Mouse (Mus musculus) forebrain, embryonic 14.5 days (tissue): ENCODE data around the gene Rnf213. TPM values are rescaled to one million over a fixed set of nuclear protein-coding genes. Genes with fewer than 3 reads are reported as not detected.

Source experiments
- ATAC-seq: fragments of 200-750 bp; cut with Nextera tagmentation; 2 replicates; pipeline ENCODE4 v1.8.0; 2017; ENCODE audit warnings: mild to moderate bottlenecking, moderate library complexity
- DNase-seq: peaks from one replicate; pipeline ENCODE4 v3.0.0-alpha.2; 2015; ENCODE audit warnings: low spot score
- H3K27ac ChIP-seq: fragments of 300-500 bp; sonication (generic); 2 replicates; pipeline ENCODE4 v1.5.1; 2014; ENCODE audit warnings: low read depth, mild to moderate bottlenecking, control low read depth, low read length, moderate library complexity
- H3K27me3 ChIP-seq: fragments of 300-500 bp; sonication (generic); replicated peaks from 2 replicates; pipeline ENCODE4 v1.6.1; 2014; ENCODE audit warnings: low read length, control low read depth, mixed read lengths; ENCODE audit not compliant: control insufficient read depth, insufficient read depth
- H3K36me3 ChIP-seq: fragments of 300-500 bp; sonication (generic); 2 replicates; pipeline ENCODE4 v1.6.1; 2014; ENCODE audit warnings: low read length, control low read depth; ENCODE audit not compliant: control insufficient read depth, insufficient read depth
- H3K4me1 ChIP-seq: fragments of 300-500 bp; sonication (generic); 2 replicates; pipeline ENCODE4 v1.6.1; 2014; ENCODE audit warnings: antibody characterized with exemption, low read length, control low read depth; ENCODE audit not compliant: control insufficient read depth, insufficient read depth
- H3K4me2 ChIP-seq: fragments of 300-500 bp; sonication (generic); 2 replicates; pipeline ENCODE4 v1.6.1; 2014; ENCODE audit warnings: mild to moderate bottlenecking, control low read depth, low read length
- H3K4me3 ChIP-seq: fragments of 300-500 bp; sonication (generic); 2 replicates; pipeline ENCODE4 v1.5.1; 2014; ENCODE audit warnings: low read depth, low read length, control low read depth
- H3K9ac ChIP-seq: fragments of 300-500 bp; sonication (generic); 2 replicates; pipeline ENCODE4 v1.6.1; 2014; ENCODE audit warnings: mild to moderate bottlenecking, low read length, control low read depth, moderate library complexity
- H3K9me3 ChIP-seq: fragments of 300-500 bp; sonication (generic); replicated peaks from 2 replicates; pipeline ENCODE4 v1.6.1; 2016; ENCODE audit warnings: low read length, control low read depth, mixed read lengths; ENCODE audit not compliant: control insufficient read depth
- WGBS: fragments of 180-500 bp; shearing (Covaris S2); extraction: QIAGEN DNeasy Blood & Tissue Kit; methylation state at CpG from one replicate; pipeline ENCODE4 v1.1.7; 2014; 5-methylcytosine and 5-hydroxymethylcytosine counted together
- polyA plus RNA-seq: library from polyadenylated mRNA; unstranded; fragments of >200 nt; fragmentation: Nextera tagmentation; extraction: Ambion mirVana; gene quantifications from 2 replicates; pipeline ENCODE4 v1.2.1, GENCODE M21; 2014

Gene Rnf213
- polyA plus RNA-seq, 1 experiment from 2014 or later, result 1.5 TPM

DNA sequence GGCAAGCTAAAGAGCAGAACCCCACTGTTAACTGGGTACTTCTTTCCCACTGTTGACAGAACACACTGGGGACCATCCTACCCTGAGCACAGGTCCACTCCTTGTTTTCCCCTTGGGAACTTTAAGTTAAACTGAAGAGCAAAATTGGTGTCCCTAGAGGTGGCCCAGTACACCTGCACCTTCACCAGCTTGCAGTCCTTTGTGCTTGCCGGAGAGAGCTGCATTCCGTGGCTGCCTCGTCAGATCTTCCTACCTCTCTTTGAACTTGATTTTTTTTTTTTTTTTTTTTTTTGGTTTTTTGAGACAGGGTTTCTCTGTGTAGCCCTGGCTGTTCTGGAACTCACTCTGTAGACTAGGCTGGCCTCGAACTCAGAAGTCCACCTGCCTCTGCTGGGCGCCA, 27.5 kb downstream of the Rnf213 start:
- Histone ChIP-seq H3K4me3 (no peak overlapping the region), H3K9me3 (no peaks in the 10 kb centered on the region), H3K36me3 (no peaks in the 10 kb centered on the region), H3K27me3 (no peaks in the 10 kb centered on the region), H3K27ac (no peak overlapping the region), H3K9ac (no peak overlapping the region), H3K4me1 (no peaks in the 10 kb centered on the region), H3K4me2 (no peak overlapping the region)
- ATAC-seq (no peak), DNase-seq (no peak)
- 83% methylated on average over 5 of the region's 5 CpGs for WGBS

DNA sequence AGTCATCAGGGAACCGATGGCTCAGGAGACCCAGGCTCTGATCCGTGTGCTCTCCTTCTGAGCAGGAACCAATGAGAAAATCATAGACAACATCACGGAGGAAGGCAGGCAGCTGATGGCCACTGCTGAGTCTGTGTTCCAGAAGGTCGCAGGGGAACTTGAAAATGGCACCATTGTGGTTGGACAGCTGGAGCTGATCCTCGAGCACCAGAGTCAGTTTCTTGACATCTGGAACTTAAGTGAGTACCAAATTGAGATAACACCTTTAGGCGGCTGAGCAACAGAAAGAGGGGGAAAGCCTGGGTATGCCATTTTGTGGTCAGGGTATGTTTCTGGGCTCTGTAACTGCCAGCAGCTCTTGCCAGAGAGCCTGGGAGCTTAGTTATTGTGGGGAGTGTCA, 34.5 kb downstream of the Rnf213 start:
- no peak overlapping the region for H3K27ac ChIP-seq
- DNase-seq, result no peak
- H3K9ac ChIP-seq, result no peak overlapping the region
- no peaks in the 10 kb centered on the region for H3K4me1 ChIP-seq
- H3K36me3 ChIP-seq, result no peaks in the 10 kb centered on the region
- H3K9me3 ChIP-seq, result no peaks in the 10 kb centered on the region
- WGBS, result 86% methylated on average over 6 of the region's 6 CpGs
- no peak overlapping the region for H3K4me2 ChIP-seq
- no peak for ATAC-seq
- no peaks in the 10 kb centered on the region for H3K27me3 ChIP-seq
- no peak overlapping the region for H3K4me3 ChIP-seq

DNA sequence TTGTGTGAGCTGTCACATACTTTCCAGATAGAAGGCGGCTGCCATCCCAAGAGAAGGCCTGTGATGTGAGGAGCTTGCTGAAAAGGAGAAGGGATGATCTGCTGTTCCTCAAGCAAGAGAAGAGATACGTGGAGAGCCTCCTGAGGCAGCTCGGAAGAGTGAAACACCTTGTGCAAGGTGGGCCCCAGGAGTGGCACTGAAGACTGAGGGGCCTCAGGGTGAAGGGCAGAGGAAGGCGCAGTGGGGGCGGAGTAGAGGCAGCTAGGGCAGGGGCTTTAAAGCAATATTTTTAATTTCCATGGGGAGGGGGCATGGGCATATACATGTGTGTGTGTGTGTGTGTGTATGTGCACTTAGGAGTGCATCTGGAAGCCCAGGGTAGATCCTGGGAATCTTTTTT, 35.1 kb downstream of the Rnf213 start:
- 87% methylated on average over 5 of the region's 5 CpGs for WGBS
- no peak overlapping the region for H3K27ac ChIP-seq

DNA sequence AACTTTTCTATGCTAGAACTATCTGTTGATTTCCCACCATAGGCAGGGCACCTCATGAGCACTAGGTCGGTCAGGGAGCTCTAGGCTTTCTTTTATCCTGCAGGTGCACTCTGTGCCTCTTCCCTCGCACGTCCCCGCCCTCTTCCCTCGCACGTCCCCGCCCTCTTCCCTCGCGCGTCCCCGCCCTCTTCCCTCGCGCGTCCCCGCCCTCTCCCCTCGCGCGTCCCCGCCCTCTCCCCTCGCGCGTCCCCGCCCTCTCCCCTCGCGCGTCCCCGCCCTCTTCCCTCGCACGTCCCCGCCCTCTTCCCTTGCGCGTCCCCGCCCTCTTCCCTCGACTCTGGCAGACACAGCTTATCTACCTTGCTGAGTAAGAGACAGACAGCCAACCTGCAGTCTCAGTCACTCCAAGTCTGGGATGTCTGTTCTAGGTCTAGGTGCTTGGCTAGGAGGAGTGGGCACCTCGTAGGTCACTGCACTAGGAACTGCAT, 35.8 kb downstream of the Rnf213 start:
- WGBS, result 2% methylated on average over 28 of the region's 35 CpGs
- Histone ChIP-seq H3K4me3 (peak overlapping the region; percentile 18), H3K9ac (peak overlapping the region; percentile 29), H3K4me1 (no peaks in the 10 kb centered on the region), H3K36me3 (no peaks in the 10 kb centered on the region), H3K27me3 (no peaks in the 10 kb centered on the region), H3K9me3 (no peaks in the 10 kb centered on the region), H3K27ac (no peak overlapping the region), H3K4me2 (peak overlapping the region; percentile 56)
- ATAC-seq (peak; percentile 68), DNase-seq (peak; percentile 54)

More for the DNA sequence above, 35.1 kb downstream of the Rnf213 start:
- H3K4me2 ChIP-seq, result peak overlapping the region; percentile 56
- no peaks in the 10 kb centered on the region for H3K4me1 ChIP-seq
- no peak for ATAC-seq
- no peaks in the 10 kb centered on the region for H3K36me3 ChIP-seq
- no peak overlapping the region for H3K4me3 ChIP-seq
- no peak for DNase-seq
- peak overlapping the region; percentile 29 for H3K9ac ChIP-seq
- H3K9me3 ChIP-seq, result no peaks in the 10 kb centered on the region
- H3K27me3 ChIP-seq, result no peaks in the 10 kb centered on the region

DNA sequence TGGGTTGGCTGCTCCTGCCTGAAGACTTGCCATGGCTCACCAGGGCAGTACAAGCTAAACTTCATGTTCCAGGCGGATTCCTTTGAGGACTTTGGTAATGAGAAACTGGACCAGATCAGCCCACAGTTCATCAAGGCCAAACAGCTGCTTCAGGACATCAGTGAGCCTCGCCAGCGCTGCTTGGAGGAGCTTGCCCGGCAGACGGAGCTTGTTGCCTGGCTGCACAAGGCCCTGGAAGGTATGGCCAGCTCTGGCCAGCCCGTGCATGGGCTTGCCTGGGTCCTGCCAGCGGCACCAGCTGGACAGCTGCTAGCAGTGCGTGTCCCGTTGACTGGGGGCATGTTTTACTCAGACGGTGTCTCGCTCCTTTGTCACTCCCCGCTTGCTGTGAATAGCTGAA, 38.6 kb downstream of the Rnf213 start:
- no peaks in the 10 kb centered on the region for H3K36me3 ChIP-seq
- H3K9me3 ChIP-seq, result no peaks in the 10 kb centered on the region
- no peak overlapping the region for H3K9ac ChIP-seq
- H3K4me1 ChIP-seq, result no peaks in the 10 kb centered on the region
- no peak for ATAC-seq
- no peak overlapping the region for H3K27ac ChIP-seq
- WGBS, result 86% methylated on average over 12 of the region's 12 CpGs
- H3K4me3 ChIP-seq, result no peak overlapping the region
- H3K27me3 ChIP-seq, result no peaks in the 10 kb centered on the region
- DNase-seq, result no peak
- H3K4me2 ChIP-seq, result no peak overlapping the region

DNA sequence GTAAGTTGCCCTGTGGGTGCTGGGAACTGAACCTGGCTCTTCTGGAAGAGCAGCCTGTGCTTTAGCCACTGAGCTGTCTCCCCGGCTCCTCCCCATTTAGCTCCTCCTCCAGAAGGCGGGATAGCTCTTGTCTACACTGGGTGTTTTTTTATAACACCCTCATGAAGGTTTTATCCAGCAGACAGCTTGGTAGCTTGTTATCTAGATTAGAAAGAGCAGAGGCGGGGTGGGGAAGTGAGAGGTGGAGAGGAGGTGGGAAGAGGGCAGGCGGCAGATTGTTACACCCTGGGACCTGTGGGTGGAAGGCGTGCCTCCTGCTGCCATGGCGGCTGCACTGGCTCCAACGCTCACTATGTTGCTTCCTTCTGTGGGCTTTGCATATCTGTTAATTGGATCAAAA, 39.8 kb downstream of the Rnf213 start:
- H3K27ac ChIP-seq, result no peak overlapping the region
- no peak overlapping the region for H3K4me3 ChIP-seq
- no peaks in the 10 kb centered on the region for H3K4me1 ChIP-seq
- H3K9ac ChIP-seq, result no peak overlapping the region
- 78% methylated on average over 7 of the region's 7 CpGs for WGBS
- H3K36me3 ChIP-seq, result no peaks in the 10 kb centered on the region
- no peaks in the 10 kb centered on the region for H3K27me3 ChIP-seq
- ATAC-seq, result no peak
- no peak overlapping the region for H3K4me2 ChIP-seq
- no peak for DNase-seq
- no peaks in the 10 kb centered on the region for H3K9me3 ChIP-seq

DNA sequence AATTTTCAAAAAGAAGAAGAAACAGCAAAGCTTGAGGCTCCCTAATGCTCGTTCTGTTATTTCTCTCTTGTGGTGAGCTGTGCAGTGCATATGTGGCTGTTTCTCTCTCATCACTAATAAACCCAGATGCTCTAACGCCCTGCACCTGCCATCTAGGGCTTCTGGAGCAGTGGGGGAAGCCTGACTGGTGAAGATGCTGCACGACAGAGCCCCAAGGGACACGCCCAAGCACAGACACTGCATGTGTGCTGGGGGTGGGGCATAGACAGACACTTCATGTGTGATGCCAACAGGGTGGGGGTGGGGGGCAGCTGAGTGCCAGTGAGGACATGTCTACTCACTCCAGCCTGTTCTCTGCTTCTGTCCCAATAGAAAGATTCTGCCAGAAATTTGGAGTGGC, 41.4 kb downstream of the Rnf213 start:
- 71% methylated on average over 4 of the region's 4 CpGs for WGBS
- DNase-seq (no peak), ATAC-seq (no peak)
- H3K36me3 ChIP-seq, result no peaks in the 10 kb centered on the region
- no peak overlapping the region for H3K4me2 ChIP-seq
- H3K9me3 ChIP-seq, result no peaks in the 10 kb centered on the region
- H3K27ac ChIP-seq, result no peak overlapping the region
- no peak overlapping the region for H3K9ac ChIP-seq
- no peaks in the 10 kb centered on the region for H3K4me1 ChIP-seq
- H3K27me3 ChIP-seq, result no peaks in the 10 kb centered on the region
- no peak overlapping the region for H3K4me3 ChIP-seq

DNA sequence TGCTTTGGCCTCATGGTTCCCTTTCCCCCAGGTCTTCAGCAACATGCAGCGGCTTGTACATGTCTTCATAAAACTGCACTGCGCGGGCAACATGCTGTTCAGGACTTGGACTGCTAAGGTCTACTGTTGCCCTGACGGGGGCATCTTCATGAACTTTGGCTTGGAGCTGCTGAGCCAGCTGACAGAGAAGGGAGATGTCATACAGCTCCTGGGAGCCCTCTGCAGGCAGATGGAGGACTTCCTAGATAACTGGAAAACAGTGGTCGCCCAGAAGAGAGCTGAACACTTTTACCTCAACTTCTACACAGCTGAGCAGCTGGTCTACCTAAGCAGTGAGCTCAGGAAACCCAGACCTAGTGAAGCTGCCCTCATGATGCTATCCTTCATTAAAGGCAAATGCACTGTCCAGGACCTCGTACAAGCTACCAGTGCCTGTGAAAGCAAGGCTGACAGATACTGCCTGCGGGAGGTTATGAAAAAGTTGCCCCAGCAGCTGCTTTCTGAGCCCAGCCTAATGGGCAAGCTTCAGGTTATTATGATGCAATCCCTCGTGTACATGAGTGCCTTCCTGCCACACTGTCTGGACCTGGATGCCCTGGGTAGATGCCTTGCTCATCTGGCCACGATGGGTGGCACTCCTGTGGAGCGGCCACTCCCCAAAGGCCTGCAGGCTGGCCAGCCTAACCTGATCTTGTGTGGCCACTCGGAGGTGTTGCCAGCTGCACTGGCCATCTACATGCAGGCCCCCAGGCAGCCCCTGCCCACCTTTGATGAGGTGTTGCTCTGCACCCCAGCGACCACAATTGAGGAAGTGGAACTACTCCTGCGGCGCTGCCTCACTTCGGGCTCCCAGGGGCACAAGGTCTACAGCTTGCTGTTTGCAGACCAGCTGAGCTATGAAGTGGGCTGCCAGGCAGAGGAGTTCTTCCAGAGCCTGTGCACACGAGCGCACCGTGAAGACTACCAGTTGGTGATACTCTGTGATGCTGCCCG, 43.3 kb downstream of the Rnf213 start:
- H3K4me2 ChIP-seq, result no peak overlapping the region
- WGBS, result 81% methylated on average over 19 of the region's 19 CpGs
- no peaks in the 10 kb centered on the region for H3K36me3 ChIP-seq
- H3K27ac ChIP-seq, result no peak overlapping the region
- ATAC-seq, result no peak
- no peaks in the 10 kb centered on the region for H3K27me3 ChIP-seq
- DNase-seq, result peak; percentile 18
- no peaks in the 10 kb centered on the region for H3K4me1 ChIP-seq
- no peak overlapping the region for H3K4me3 ChIP-seq
- no peaks in the 10 kb centered on the region for H3K9me3 ChIP-seq
- no peak overlapping the region for H3K9ac ChIP-seq

DNA sequence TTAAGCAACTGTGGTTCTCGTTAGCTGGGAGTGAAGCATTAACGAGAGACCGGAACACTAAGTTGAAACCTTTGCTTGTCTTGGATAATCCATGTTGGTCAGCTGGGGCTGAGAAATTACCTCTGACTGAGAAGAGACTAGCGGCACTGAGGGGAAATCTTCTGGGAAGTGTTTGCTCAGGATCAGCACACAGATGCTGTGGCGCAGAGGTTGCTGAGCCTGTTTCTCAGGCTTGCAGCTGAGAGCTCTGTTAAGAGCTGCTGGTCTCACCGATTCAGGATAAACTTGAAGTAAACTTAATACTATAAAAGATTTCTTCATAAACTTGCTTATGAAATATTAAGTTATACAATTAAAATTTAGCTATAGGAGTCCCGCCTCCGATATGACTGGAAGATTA, 45.9 kb downstream of the Rnf213 start:
- no peak overlapping the region for H3K27ac ChIP-seq

More for the DNA sequence above, 45.9 kb downstream of the Rnf213 start:
- WGBS, result 75% methylated on average over 8 of the region's 8 CpGs
- Histone ChIP-seq H3K4me1 (no peaks in the 10 kb centered on the region), H3K4me3 (no peak overlapping the region), H3K9ac (no peak overlapping the region), H3K27me3 (no peaks in the 10 kb centered on the region), H3K9me3 (no peaks in the 10 kb centered on the region), H3K4me2 (no peak overlapping the region), H3K36me3 (no peaks in the 10 kb centered on the region)
- no peak for DNase-seq
- no peak for ATAC-seq
